Mouse (Mus musculus): ENCODE data around the gene Prss16. TPM values are rescaled to one million over a fixed set of nuclear protein-coding genes. Genes with fewer than 3 reads are reported as not detected.

The Prss16 gene
- total RNA-seq (2022): under 1 TPM; 0.29 to 0.84 (median 0.56) TPM

GRCm38 (mm10) chr13:22009642-22010041, at the start of gene Prss16:
Gene Prss16 (minus strand): TSS chr13:22009742.
- DNase-seq (ENCODE audit: low spot score in 2 of 2): no peak

DNA sequence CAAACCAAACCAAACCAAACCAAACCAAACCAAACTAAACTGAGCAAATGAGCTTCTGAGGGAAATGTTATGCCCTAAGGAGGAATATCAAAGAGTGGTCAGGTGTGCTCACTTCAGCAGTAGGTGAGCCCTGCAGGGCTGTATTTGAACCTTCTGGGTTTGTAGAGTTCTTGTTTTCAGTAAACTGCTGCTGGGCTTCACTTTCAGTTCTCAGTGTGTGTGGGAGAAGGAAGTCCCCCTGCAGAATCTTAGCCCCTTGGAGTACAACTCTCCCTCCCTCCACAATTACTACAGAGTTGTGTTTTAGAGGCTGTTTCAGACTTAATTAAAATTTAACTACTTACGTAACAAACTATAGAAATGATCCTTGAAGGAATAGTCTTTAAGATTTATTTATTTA, 44.2 kb upstream of the Prss16 start:
- DNase-seq (ENCODE audit: low spot score in 2 of 2): no peak

DNA sequence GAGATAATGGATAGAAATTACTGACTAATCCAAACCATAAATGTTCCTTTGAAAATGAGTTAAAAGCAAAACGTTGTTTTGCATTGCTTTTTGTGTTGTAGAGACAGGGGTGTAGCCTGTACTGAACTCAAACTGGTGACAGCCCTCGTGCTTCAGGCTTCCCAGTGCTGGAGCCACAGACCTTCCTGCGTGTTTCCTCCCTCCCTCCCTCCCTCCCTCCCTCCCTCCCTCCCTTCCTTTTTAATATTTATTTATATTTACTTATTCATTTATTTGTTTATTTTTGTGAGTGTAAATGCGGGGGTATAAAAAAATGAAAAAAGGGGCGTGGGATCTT, 41.9 kb upstream of the Prss16 start:
- no peak for DNase-seq (ENCODE audit: low spot score in 2 of 2)

DNA sequence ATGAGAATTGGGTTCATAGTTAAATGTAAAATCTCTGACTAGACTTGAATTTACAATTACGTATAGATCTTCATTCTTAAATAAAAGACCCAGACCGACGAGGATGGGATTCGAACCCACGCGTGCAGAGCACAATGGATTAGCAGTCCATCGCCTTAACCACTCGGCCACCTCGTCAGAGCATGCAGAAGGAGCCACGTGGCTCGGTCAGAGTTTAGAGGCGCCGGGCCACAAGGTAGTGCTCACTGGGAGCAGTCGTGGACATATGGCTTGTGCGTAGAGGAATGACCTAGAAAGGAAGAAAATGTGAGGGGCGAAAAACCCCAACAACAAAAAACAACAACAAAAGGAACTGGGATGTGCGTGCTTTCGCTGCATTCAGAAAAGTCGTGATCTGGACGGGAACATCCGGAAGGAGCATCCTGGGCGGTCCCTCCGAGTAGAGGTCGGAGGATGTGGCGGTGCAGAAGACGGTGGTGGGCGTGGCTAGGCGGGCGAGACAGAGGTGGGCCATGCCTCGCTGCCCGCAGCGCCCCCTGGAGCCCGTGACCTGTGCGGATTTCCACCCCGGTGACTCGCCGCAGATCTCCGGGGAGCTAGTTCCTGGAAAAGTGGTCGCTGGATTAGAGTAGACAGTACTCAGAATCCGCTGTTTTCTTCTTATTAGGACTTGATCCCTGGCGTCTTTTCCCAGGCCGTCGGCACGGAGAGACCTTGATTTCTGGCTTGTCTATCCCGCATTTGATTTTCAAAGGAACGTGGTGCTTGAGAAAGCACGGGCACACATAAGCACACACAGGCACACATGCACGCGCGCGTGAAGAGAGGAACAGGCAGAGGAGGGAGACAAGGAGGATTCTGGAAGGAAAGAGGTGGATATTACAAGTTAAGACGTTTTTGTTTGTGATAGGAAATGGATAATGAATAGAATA, 41.3 kb upstream of the Prss16 start:
- DNase-seq (ENCODE audit: low spot score in 2 of 2): peak; percentile 82 to 92

DNA sequence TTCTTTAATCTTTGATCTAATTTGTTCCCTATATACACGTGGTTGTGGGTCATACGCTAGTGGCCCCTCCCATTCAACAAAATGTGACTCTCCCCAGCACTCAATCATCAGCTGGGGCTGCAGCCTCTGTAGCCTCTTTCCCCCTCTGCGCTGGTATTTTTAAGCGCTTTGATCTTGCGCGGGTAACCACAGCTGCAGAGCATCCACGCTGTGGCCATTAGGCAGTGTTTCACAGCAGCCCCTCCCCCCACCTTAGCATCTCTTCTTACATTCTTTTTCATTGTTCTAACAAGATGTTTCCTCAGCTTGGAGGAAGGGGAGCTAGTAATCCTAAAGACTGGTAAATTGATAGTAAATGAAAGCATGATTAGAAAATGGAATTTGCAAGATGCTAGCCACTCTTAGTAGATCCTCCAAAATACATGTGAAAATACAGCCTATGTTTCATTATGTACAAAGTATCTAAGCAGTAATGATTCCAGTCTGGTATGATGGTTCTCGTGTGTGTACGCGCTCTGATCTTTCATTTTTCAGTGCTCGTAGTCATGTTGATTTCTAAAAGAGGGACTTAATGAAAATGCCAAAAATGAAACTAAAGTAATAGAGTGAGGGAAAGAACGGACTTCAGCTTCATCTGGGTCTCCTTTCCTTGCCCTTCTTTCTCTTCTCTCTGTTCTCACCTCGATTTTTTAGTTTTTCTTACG, 40.3 kb upstream of the Prss16 start:
- DNase-seq (ENCODE audit: low spot score in 2 of 2): no peak

DNA sequence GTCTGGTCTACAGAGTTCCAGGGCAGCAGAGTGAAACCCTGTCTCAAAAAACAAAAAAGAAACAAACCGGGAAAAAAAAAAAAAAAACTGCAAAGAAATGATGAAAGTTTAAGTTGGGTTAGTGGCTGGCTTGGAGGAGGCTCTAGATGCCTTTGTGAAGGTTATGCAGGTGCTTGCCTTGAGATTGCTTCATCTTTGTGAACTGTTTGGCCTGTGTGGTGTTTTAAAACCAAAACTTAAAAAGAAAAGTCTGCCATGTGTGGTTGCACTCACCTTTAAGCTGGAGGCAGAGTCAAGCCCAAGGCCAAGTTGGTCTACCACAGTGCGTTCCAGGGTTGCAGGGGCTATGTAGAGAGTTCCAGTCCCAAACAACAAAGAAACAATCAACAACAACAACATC, 39.5 kb upstream of the Prss16 start:
- no peak for DNase-seq (ENCODE audit: low spot score in 2 of 2)

- no peak for DNase-seq (ENCODE audit: low spot score in 2 of 2)
Observed at GRCm38 (mm10) chr13:22045311-22045710, 35.8 kb upstream of the Prss16 start.

GRCm38 (mm10) chr13:22044432-22045155, 35.1 kb upstream of the Prss16 start:
- no peak for DNase-seq (ENCODE audit: low spot score in 2 of 2)

- DNase-seq (ENCODE audit: low spot score in 2 of 2): no peak
Observed at GRCm38 (mm10) chr13:22043503-22044431, 34.2 kb upstream of the Prss16 start.

- peak; percentile 92 to 93 for DNase-seq (ENCODE audit: low spot score in 2 of 2)
Observed at GRCm38 (mm10) chr13:22042568-22043502, 33.3 kb upstream of the Prss16 start, which contains the start of the genes Hist1h2ag and Hist1h2bj. Gene Hist1h2ag (minus strand): TSS chr13:22042944. Gene Hist1h2bj (plus strand): TSS chr13:22043214.

GRCm38 (mm10) chr13:22041651-22042567, 32.4 kb upstream of the Prss16 start:
- DNase-seq (ENCODE audit: low spot score in 2 of 2): no peak

GRCm38 (mm10) chr13:22041142-22041536, 31.6 kb upstream of the Prss16 start, which contains the start of gene Hist1h4i:
Gene Hist1h4i (minus strand): TSS chr13:22041362.
- peak; percentile 95 to 98 for DNase-seq (ENCODE audit: low spot score in 2 of 2)

GRCm38 (mm10) chr13:22040464-22041141, 31.1 kb upstream of the Prss16 start:
- DNase-seq (ENCODE audit: low spot score in 2 of 2): no peak

DNA sequence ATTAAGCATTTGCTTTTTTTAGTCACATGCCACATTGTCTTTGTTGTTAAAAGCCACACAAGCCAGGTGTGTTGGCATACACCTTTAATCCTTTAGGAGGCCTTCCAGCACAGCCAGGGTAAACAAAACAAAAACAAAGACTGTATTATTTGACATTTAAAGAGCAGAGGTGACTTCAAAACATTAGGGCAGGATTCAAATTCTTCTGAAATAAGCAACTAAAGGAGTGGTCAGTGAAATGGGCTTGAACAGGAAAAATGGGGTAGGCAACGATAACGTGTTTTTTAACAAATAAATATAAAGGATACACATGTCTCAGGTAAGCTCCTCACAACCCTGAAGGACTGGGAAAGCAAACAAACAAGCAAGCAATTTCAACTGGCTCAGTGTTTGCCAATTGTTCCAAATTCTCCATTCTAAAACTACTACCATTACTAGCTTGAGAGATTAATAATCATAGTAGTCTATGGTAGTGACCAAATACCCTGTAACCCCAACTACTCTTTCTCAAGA, 30.5 kb upstream of the Prss16 start:
- DNase-seq (ENCODE audit: low spot score in 2 of 2): no peak

GRCm38 (mm10) chr13:22039364-22039763, 29.8 kb upstream of the Prss16 start:
- no peak for DNase-seq (ENCODE audit: low spot score in 2 of 2)

GRCm38 (mm10) chr13:22037415-22037814, 27.9 kb upstream of the Prss16 start:
- DNase-seq (ENCODE audit: low spot score in 2 of 2): no peak

DNA sequence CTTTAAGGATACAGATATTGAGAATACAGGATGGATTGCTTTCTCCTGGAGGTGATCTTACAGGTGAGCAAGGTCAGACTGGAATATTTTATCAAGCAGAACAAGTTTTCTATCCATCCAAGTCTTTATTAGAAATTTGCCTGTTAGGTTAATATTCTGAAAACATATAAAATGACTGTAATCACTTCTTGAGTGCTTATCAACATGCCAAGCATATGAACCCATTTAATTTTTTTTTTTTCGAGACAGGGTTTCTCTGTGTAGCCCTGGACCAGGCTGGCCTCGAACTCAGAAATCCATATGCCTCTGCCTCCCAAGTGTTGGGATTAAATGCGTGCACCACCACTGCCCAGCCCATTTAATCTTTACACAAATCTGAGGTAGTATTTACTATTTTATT, 27.4 kb upstream of the Prss16 start:
- DNase-seq (ENCODE audit: low spot score in 2 of 2): no peak

Measured in layer of hippocampus, adult 8-10 months (tissue).